Mouse (Mus musculus) myocyte (in vitro differentiated cells): Measurements from ENCODE around the gene Ceacam15.

Experiments
- CEBPB ChIP-seq: IDR thresholded peaks from 2 replicates; pipeline ENCODE4 v1.6.1; 2011; ENCODE audit warnings: mild to moderate bottlenecking, moderate library complexity; ENCODE audit not compliant: poor library complexity, insufficient read depth, severe bottlenecking
- E2F4 ChIP-seq: IDR thresholded peaks from one replicate; pipeline ENCODE4 v1.6.1; 2011; ENCODE audit warnings: mild to moderate bottlenecking, control low read depth, moderate library complexity; ENCODE audit not compliant: insufficient read depth
- MAX ChIP-seq: IDR thresholded peaks from one replicate; pipeline ENCODE4 v1.6.1; 2011; ENCODE audit warnings: low read depth, mild to moderate bottlenecking, control low read depth
- MYOD1 ChIP-seq, 3 experiments: IDR thresholded peaks; one replicate each; pipeline ENCODE4 v1.6.1; 2011; ENCODE audit warnings: control low read depth in 2 of 3, low read depth in 2 of 3, mild to moderate bottlenecking in 2 of 3, moderate library complexity in 1 of 3; ENCODE audit not compliant: insufficient read length in 2 of 3, control insufficient read depth in 1 of 3
- MYOG ChIP-seq, 3 experiments: IDR thresholded peaks; one replicate each; pipeline ENCODE4 v1.6.1; 2011; ENCODE audit warnings: control low read depth in 2 of 3, low read depth in 2 of 3, mild to moderate bottlenecking in 2 of 3; ENCODE audit not compliant: insufficient read length in 2 of 3, control insufficient read depth in 1 of 3, insufficient read depth in 1 of 3
- POLR2A ChIP-seq: IDR thresholded peaks from one replicate; pipeline ENCODE4 v1.6.1; 2011; ENCODE audit warnings: low read depth, mild to moderate bottlenecking, control low read depth, moderate library complexity; ENCODE audit not compliant: insufficient read length
- POLR2AphosphoS2 ChIP-seq: IDR thresholded peaks from one replicate; pipeline ENCODE4 v1.6.1; 2011; ENCODE audit warnings: low read depth, control low read depth; ENCODE audit not compliant: insufficient read length
- REST ChIP-seq: IDR thresholded peaks from one replicate; pipeline ENCODE4 v1.6.1; 2011; ENCODE audit warnings: mild to moderate bottlenecking, control low read depth, moderate library complexity; ENCODE audit not compliant: insufficient read depth, insufficient read length
- SRF ChIP-seq: IDR thresholded peaks from one replicate; pipeline ENCODE4 v1.6.1; 2011; ENCODE audit warnings: low read depth; ENCODE audit not compliant: control insufficient read depth, insufficient read length
- TCF12 ChIP-seq: IDR thresholded peaks from one replicate; pipeline ENCODE4 v1.6.1; 2011; ENCODE audit warnings: mild to moderate bottlenecking, control low read depth; ENCODE audit not compliant: poor library complexity, insufficient read depth, severe bottlenecking
- TCF3 ChIP-seq: IDR thresholded peaks from one replicate; pipeline ENCODE4 v1.6.1; 2011; ENCODE audit warnings: low read depth, control low read depth; ENCODE audit not compliant: insufficient read length
- USF1 ChIP-seq: IDR thresholded peaks from one replicate; pipeline ENCODE4 v1.6.1; 2011; ENCODE audit warnings: low read depth, mild to moderate bottlenecking, control low read depth, moderate library complexity

GRCm38 (mm10) chr7:16695025-16695424 is 19.5 kb upstream of the Ceacam15 start:
- TF ChIP-seq POLR2AphosphoS2 = no peak
- no peak for TF ChIP-seq POLR2A
- TF ChIP-seq MAX = no peak
- TF ChIP-seq SRF = no peak
- TF ChIP-seq USF1 = no peak
- no peak for TF ChIP-seq CEBPB
- TF ChIP-seq TCF12 = no peak
- TF ChIP-seq REST = no peak
- no peak for TF ChIP-seq MYOD1 (IDR thresholded peaks at IDR 0.05; ENCODE audit: control insufficient read depth in 1 of 3, insufficient read length in 2 of 3, low read depth in 2 of 3)
- TF ChIP-seq MYOG (IDR thresholded peaks at IDR 0.05; ENCODE audit: control insufficient read depth in 1 of 3, insufficient read depth in 1 of 3, insufficient read length in 2 of 3, low read depth in 2 of 3) = no peak
- no peak for TF ChIP-seq TCF3
- TF ChIP-seq E2F4 = no peak
